Mouse (Mus musculus) megakaryocyte, embryonic 14.5 days (primary cell): Measurements from ENCODE around the gene Tacc2.

ENCODE experiments used
- FLI1 ChIP-seq: IDR thresholded peaks from 2 replicates; pipeline ENCODE4 v1.6.1; 2012; ENCODE audit warnings: low read length, inconsistent platforms, mixed read lengths
- GATA1 ChIP-seq: IDR thresholded peaks from 3 replicates; pipeline ENCODE4 v1.6.1; 2012; ENCODE audit warnings: mixed read lengths, low read length, inconsistent platforms, borderline replicate concordance

GRCm38 (mm10) chr7:130600074-130600473, 22.8 kb downstream of the Tacc2 start:
- TF ChIP-seq GATA1 (no peak), FLI1 (no peak)
